Mouse (Mus musculus): ENCODE measurements around the gene Trpv3. TPM values are rescaled to one million over a fixed set of nuclear protein-coding genes. Genes with fewer than 3 reads are reported as not detected.

Gene Trpv3
- polyA plus RNA-seq, 1 experiment: not detected

GRCm38 (mm10) chr11:73261385-73261784 is 5.8 kb upstream of the Trpv3 start:
- TF ChIP-seq CTCF (IDR thresholded peaks at IDR 0.05; ENCODE audit: control insufficient read depth, insufficient read depth, low read length): no peak
- no peak for TF ChIP-seq POLR2A (IDR thresholded peaks at IDR 0.05; ENCODE audit: borderline replicate concordance, control insufficient read depth, low read depth, low read length)
- Histone ChIP-seq H3K4me1 (ENCODE audit: control insufficient read depth, insufficient read depth, low read length) (no peaks in the 10 kb centered on the region), H3K4me3 (replicated peaks; ENCODE audit: control insufficient read depth, low read depth, low read length) (no peak overlapping the region), H3K27ac (ENCODE audit: control insufficient read depth, insufficient read depth, low read depth, low read length, poor library complexity) (no peak overlapping the region)
- 88% methylated on average over 1 of the region's 1 CpGs for WGBS

- TF ChIP-seq POLR2A (IDR thresholded peaks at IDR 0.05; ENCODE audit: borderline replicate concordance, control insufficient read depth, low read depth, low read length): no peak
- no peak for TF ChIP-seq CTCF (IDR thresholded peaks at IDR 0.05; ENCODE audit: control insufficient read depth, insufficient read depth, low read length)
- H3K27ac ChIP-seq (ENCODE audit: control insufficient read depth, insufficient read depth, low read depth, low read length, poor library complexity): no peak overlapping the region
- 52% methylated on average over 2 of the region's 2 CpGs for WGBS
- no peak overlapping the region for H3K4me3 ChIP-seq (replicated peaks; ENCODE audit: control insufficient read depth, low read depth, low read length)
- H3K4me1 ChIP-seq (ENCODE audit: control insufficient read depth, insufficient read depth, low read length): no peaks in the 10 kb centered on the region
Measured at GRCm38 (mm10) chr11:73274821-73275220, 7.6 kb downstream of the Trpv3 start.

- Histone ChIP-seq H3K4me3 (replicated peaks; ENCODE audit: control insufficient read depth, low read depth, low read length) (no peak overlapping the region), H3K4me1 (ENCODE audit: control insufficient read depth, insufficient read depth, low read length) (no peaks in the 10 kb centered on the region), H3K27ac (ENCODE audit: control insufficient read depth, insufficient read depth, low read depth, low read length, poor library complexity) (no peak overlapping the region)
- TF ChIP-seq POLR2A (IDR thresholded peaks at IDR 0.05; ENCODE audit: borderline replicate concordance, control insufficient read depth, low read depth, low read length) (no peak), CTCF (IDR thresholded peaks at IDR 0.05; ENCODE audit: control insufficient read depth, insufficient read depth, low read length) (no peak)
- 18% methylated on average over 5 of the region's 5 CpGs for WGBS
Measured at GRCm38 (mm10) chr11:73280710-73281109, 13.5 kb downstream of the Trpv3 start.

GRCm38 (mm10) chr11:73281528-73282027 is 14.4 kb downstream of the Trpv3 start:
- no peak overlapping the region for H3K27ac ChIP-seq (ENCODE audit: control insufficient read depth, insufficient read depth, low read depth, low read length, poor library complexity)
- 2% methylated on average over 16 of the region's 16 CpGs for WGBS
- no peak for TF ChIP-seq POLR2A (IDR thresholded peaks at IDR 0.05; ENCODE audit: borderline replicate concordance, control insufficient read depth, low read depth, low read length)
- no peak for TF ChIP-seq CTCF (IDR thresholded peaks at IDR 0.05; ENCODE audit: control insufficient read depth, insufficient read depth, low read length)
- H3K4me1 ChIP-seq (ENCODE audit: control insufficient read depth, insufficient read depth, low read length): no peaks in the 10 kb centered on the region
- H3K4me3 ChIP-seq (replicated peaks; ENCODE audit: control insufficient read depth, low read depth, low read length): no peak overlapping the region

- Histone ChIP-seq H3K4me3 (replicated peaks; ENCODE audit: control insufficient read depth, low read depth, low read length) (no peak overlapping the region), H3K4me1 (ENCODE audit: control insufficient read depth, insufficient read depth, low read length) (no peaks in the 10 kb centered on the region), H3K27ac (ENCODE audit: control insufficient read depth, insufficient read depth, low read depth, low read length, poor library complexity) (no peak overlapping the region)
- WGBS: 69% methylated on average over 9 of the region's 9 CpGs
- TF ChIP-seq CTCF (IDR thresholded peaks at IDR 0.05; ENCODE audit: control insufficient read depth, insufficient read depth, low read length): no peak
Measured at GRCm38 (mm10) chr11:73283369-73283768, 16.2 kb downstream of the Trpv3 start.

GRCm38 (mm10) chr11:73283926-73284325 is 16.7 kb downstream of the Trpv3 start:
- WGBS: 47% methylated on average over 1 of the region's 1 CpGs
- Histone ChIP-seq H3K4me1 (ENCODE audit: control insufficient read depth, insufficient read depth, low read length) (no peaks in the 10 kb centered on the region), H3K4me3 (replicated peaks; ENCODE audit: control insufficient read depth, low read depth, low read length) (no peak overlapping the region), H3K27ac (ENCODE audit: control insufficient read depth, insufficient read depth, low read depth, low read length, poor library complexity) (no peak overlapping the region)
- TF ChIP-seq CTCF (IDR thresholded peaks at IDR 0.05; ENCODE audit: control insufficient read depth, insufficient read depth, low read length): no peak
- no peak for TF ChIP-seq POLR2A (IDR thresholded peaks at IDR 0.05; ENCODE audit: borderline replicate concordance, control insufficient read depth, low read depth, low read length)

GRCm38 (mm10) chr11:73284351-73284750 is 17.2 kb downstream of the Trpv3 start:
- Histone ChIP-seq H3K27ac (ENCODE audit: control insufficient read depth, insufficient read depth, low read depth, low read length, poor library complexity) (no peak overlapping the region), H3K4me1 (ENCODE audit: control insufficient read depth, insufficient read depth, low read length) (no peaks in the 10 kb centered on the region), H3K4me3 (replicated peaks; ENCODE audit: control insufficient read depth, low read depth, low read length) (no peak overlapping the region)
- TF ChIP-seq POLR2A (IDR thresholded peaks at IDR 0.05; ENCODE audit: borderline replicate concordance, control insufficient read depth, low read depth, low read length) (no peak), CTCF (IDR thresholded peaks at IDR 0.05; ENCODE audit: control insufficient read depth, insufficient read depth, low read length) (no peak)

GRCm38 (mm10) chr11:73289621-73290020 is 22.4 kb downstream of the Trpv3 start:
- no peak for TF ChIP-seq CTCF (IDR thresholded peaks at IDR 0.05; ENCODE audit: control insufficient read depth, insufficient read depth, low read length)
- no peak for TF ChIP-seq POLR2A (IDR thresholded peaks at IDR 0.05; ENCODE audit: borderline replicate concordance, control insufficient read depth, low read depth, low read length)
- WGBS: 69% methylated on average over 1 of the region's 1 CpGs
- H3K4me3 ChIP-seq (replicated peaks; ENCODE audit: control insufficient read depth, low read depth, low read length): no peak overlapping the region
- no peaks in the 10 kb centered on the region for H3K4me1 ChIP-seq (ENCODE audit: control insufficient read depth, insufficient read depth, low read length)
- no peak overlapping the region for H3K27ac ChIP-seq (ENCODE audit: control insufficient read depth, insufficient read depth, low read depth, low read length, poor library complexity)

GRCm38 (mm10) chr11:73303123-73303522 is 35.9 kb downstream of the Trpv3 start:
- Histone ChIP-seq H3K4me3 (replicated peaks; ENCODE audit: control insufficient read depth, low read depth, low read length) (no peak overlapping the region), H3K27ac (ENCODE audit: control insufficient read depth, insufficient read depth, low read depth, low read length, poor library complexity) (no peak overlapping the region), H3K4me1 (ENCODE audit: control insufficient read depth, insufficient read depth, low read length) (no peaks in the 10 kb centered on the region; the same call in 1 of the 2 replicates)
- WGBS: 68% methylated on average over 2 of the region's 2 CpGs
- TF ChIP-seq POLR2A (IDR thresholded peaks at IDR 0.05; ENCODE audit: borderline replicate concordance, control insufficient read depth, low read depth, low read length): no peak
- TF ChIP-seq CTCF (IDR thresholded peaks at IDR 0.05; ENCODE audit: control insufficient read depth, insufficient read depth, low read length): no peak
